Mouse (Mus musculus) stomach, postnatal 0 days (tissue): ENCODE results near the gene Ebp.

Experiments
- CTCF ChIP-seq: IDR thresholded peaks from 2 replicates; pipeline ENCODE4 v1.5.1; 2016; ENCODE audit warnings: antibody characterized with exemption, low read depth, mild to moderate bottlenecking, moderate library complexity
- EP300 ChIP-seq: optimal IDR thresholded peaks from 2 replicates; pipeline ENCODE3; 2016; ENCODE audit warnings: antibody characterized with exemption

DNA sequence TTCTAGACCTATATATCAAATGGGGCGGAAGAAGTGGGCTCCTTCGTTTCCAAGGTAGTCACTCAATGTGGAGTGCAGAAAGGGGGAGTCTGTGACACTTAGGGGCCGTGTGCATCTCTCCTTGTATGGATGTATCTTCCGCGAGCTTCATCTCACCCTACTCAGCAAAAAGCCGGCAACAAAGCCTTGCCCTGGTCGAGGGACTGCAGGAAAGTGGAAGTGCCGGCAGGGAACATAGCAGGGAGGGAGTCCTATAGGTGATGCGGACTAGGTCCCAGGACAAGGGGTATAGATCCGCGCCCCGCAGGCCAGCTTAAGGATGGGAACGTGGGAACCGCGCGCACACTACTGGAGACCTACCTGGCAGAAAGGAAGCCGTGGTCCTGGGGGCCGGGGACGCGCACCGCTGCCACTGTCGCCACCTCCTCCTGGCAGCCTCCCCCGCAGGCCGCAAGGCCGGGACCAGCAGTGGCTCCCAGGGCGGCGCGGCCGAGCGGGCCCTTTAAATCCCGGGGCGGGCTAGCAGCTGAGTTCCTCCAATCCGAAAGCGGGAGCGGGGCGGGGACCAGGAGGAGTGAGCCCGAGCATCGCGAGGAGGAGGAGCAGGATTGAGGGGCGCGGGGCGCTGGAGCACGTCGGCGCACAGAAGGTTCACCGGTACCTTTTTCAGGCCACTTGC, 12.8 kb upstream of the Ebp start, which contains the start of gene Porcn:
- TF ChIP-seq CTCF (no peak), EP300 (no peak)
